Mouse (Mus musculus) liver, embryonic 14.5 days (tissue): ENCODE results near the gene Fam131a. TPM values are rescaled to one million over a fixed set of nuclear protein-coding genes. Genes with fewer than 3 reads are reported as not detected.

Experiments
- ATAC-seq: fragments of 200-750 bp; cut with Nextera tagmentation; 2 replicates; pipeline ENCODE4 v1.8.0; 2017; ENCODE audit warnings: moderate number of reproducible peaks, mild to moderate bottlenecking, moderate library complexity; ENCODE audit not compliant: insufficient read depth
- DNase-seq, 3 experiments: peaks; one replicate each; pipeline ENCODE4 v3.0.0-alpha.2; 2012 to 2013; ENCODE audit warnings: low read depth in 3 of 3, low spot score in 3 of 3
- H3K27ac ChIP-seq: fragments of 300-500 bp; sonication (generic); 2 replicates; pipeline ENCODE4 v1.5.1; 2014; ENCODE audit warnings: moderate library complexity, mild to moderate bottlenecking, control low read depth, inconsistent platforms
- H3K27me3 ChIP-seq: fragments of 300-500 bp; sonication (generic); 2 replicates; pipeline ENCODE4 v1.6.1; 2014; ENCODE audit warnings: mild to moderate bottlenecking, low read length, moderate library complexity; ENCODE audit not compliant: control insufficient read depth, insufficient read depth
- H3K36me3 ChIP-seq: fragments of 300-500 bp; sonication (generic); replicated peaks from 2 replicates; pipeline ENCODE4 v1.6.1; 2014; ENCODE audit warnings: low read depth; ENCODE audit not compliant: control insufficient read depth, insufficient read depth
- H3K4me1 ChIP-seq, 2 experiments: fragments of 200-500 bp in 1 of 2; fragments of 300-500 bp in 1 of 2; sonication (generic) in 1 of 2; replicated peaks; 2 replicates each; pipeline ENCODE4 v1.6.1; 2012 to 2014; ENCODE audit warnings: antibody characterized with exemption in 1 of 2, inconsistent platforms in 1 of 2, low read length in 1 of 2; ENCODE audit not compliant: control insufficient read depth in 2 of 2, insufficient read depth in 2 of 2
- H3K4me2 ChIP-seq: fragments of 300-500 bp; sonication (generic); 2 replicates; pipeline ENCODE4 v1.6.1; 2014; ENCODE audit warnings: low read depth, mild to moderate bottlenecking, control low read depth, moderate library complexity
- H3K4me3 ChIP-seq, 2 experiments: fragments of 200-500 bp in 1 of 2; fragments of 300-500 bp in 1 of 2; sonication (generic) in 1 of 2; 2 replicates each; pipeline ENCODE4 v1.5.1; 2012 to 2014; ENCODE audit warnings: low read depth in 2 of 2, low read length in 2 of 2, mild to moderate bottlenecking in 2 of 2, control low read depth in 1 of 2, inconsistent platforms in 1 of 2, moderate library complexity in 1 of 2; ENCODE audit not compliant: insufficient read depth in 1 of 2
- H3K9ac ChIP-seq: fragments of 300-500 bp; sonication (generic); replicated peaks from 2 replicates; pipeline ENCODE4 v1.6.1; 2014; ENCODE audit warnings: mild to moderate bottlenecking, control low read depth, moderate library complexity
- H3K9me3 ChIP-seq: fragments of 300-500 bp; sonication (generic); 2 replicates; pipeline ENCODE4 v1.6.1; 2016; ENCODE audit warnings: low read length, mixed read lengths; ENCODE audit not compliant: control insufficient read depth
- CTCF ChIP-seq: IDR thresholded peaks from 2 replicates; pipeline ENCODE4 v1.5.1; 2016; ENCODE audit warnings: antibody characterized with exemption, low read depth, control low read depth
- EP300 ChIP-seq: IDR thresholded peaks from 2 replicates; pipeline ENCODE4 v1.6.1; 2016; ENCODE audit warnings: antibody characterized with exemption, low read depth
- WGBS: fragments of 180-500 bp; shearing (Covaris S2); extraction: QIAGEN DNeasy Blood & Tissue Kit; methylation state at CpG from one replicate; pipeline ENCODE4 v1.1.7; 2014; ENCODE audit not compliant: insufficient replicate concordance; 5-methylcytosine and 5-hydroxymethylcytosine counted together
- polyA plus RNA-seq, 2 experiments: library from polyadenylated mRNA; depleted of rRNA in 1 of 2; stranded (reverse) in 1 of 2; unstranded in 1 of 2; fragments of >200 nt; fragmentation: Nextera tagmentation in 1 of 2; extraction: Ambion mirVana in 1 of 2; gene quantifications; 2 replicates each; pipeline versions ENCODE4 v1.2.1 to v1.2.3; 2012 to 2014

The Fam131a gene
- polyA plus RNA-seq, 2 experiments, result 1.3 to 1.4 TPM

DNA sequence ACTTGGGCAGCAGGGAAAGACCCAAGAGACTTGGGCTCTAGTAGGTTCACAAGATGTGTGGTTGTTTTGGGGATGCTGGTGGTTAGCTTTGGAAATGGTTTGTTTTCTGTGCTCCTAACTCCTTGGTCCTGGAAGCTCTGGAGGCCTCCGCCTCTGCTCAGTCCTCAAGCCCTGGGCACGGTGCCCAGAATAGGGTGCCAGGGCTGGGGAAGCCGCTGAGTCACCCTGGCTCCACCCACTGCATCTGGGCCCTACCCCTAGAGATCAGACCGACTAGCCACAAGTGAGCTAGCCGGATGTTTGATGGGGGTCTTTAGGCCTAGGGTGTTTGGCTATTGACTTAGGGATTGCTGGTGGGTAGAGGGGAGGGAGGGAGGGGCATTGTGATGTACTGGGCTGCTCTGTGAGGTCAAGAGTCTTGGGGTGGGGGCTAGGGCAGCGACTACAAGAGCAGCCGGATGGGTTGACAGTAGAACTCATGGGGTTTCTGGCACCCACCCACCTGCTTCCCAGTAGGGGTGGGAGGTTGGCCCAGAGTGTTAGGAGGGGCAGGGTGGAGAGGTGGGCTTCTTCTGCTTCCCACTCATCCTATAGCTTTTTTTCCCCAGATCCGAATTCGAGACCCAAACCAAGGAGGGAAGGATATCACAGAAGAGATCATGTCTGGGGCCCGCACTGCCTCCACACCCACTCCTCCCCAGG, 14.9 kb upstream of the Fam131a start:
- ATAC-seq (peak; percentile 44; the same call in 1 of the 2 replicates), DNase-seq (no peak)
- peaks cover 85% of the 10 kb centered on the region for H3K36me3 ChIP-seq
- H3K27ac ChIP-seq, result peak overlapping the region; percentile 5
- no peak for TF ChIP-seq CTCF
- no peak for TF ChIP-seq EP300
- H3K4me1 ChIP-seq, result peaks cover 14 to 26% of the 10 kb centered on the region in 2 experiments
- H3K9me3 ChIP-seq, result no peaks in the 10 kb centered on the region
- H3K9ac ChIP-seq, result no peak overlapping the region
- no peak overlapping the region for H3K4me3 ChIP-seq
- WGBS, result 61% methylated on average over 10 of the region's 10 CpGs
- peak overlapping the region; percentile 25 for H3K4me2 ChIP-seq
- no peaks in the 10 kb centered on the region for H3K27me3 ChIP-seq

- H3K27ac ChIP-seq, result no peak overlapping the region
- H3K9me3 ChIP-seq, result no peaks in the 10 kb centered on the region
- H3K4me1 ChIP-seq, result peaks cover 3 to 6% of the 10 kb centered on the region in 2 experiments
- no peak for DNase-seq
- 48% methylated on average over 3 of the region's 3 CpGs for WGBS
- 0 out of 2 replicates have a peak, but pooled peaks have one; percentile 36 for TF ChIP-seq EP300
- no peak for TF ChIP-seq CTCF
- H3K36me3 ChIP-seq, result peaks cover 56% of the 10 kb centered on the region
- peaks cover 19% of the 10 kb centered on the region for H3K27me3 ChIP-seq
- H3K9ac ChIP-seq, result no peak overlapping the region
- no peak for ATAC-seq
- no peak overlapping the region for H3K4me2 ChIP-seq
- H3K4me3 ChIP-seq, result no peak overlapping the region
Measured at GRCm38 (mm10) chr16:20690774-20691173, 2.3 kb upstream of the Fam131a start.

DNA sequence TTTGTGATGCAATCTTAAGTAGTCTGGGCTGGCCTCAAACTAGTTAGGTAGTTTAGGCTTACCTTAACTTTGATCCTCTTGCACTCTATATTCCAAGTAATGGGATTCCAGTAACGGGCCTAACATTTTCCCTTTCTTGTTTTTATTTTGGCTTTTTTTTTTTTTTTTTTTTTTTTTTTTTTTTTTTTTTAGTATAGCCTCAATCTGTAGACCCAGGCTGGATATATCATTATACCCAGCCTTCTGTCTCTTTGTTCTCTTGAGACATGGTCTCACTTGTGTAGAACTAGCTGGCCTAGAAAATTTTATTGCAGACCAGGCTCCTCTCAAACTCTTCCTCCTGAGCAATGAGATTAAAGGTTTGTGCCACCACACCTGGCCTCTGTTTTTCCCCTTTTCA, 1.4 kb upstream of the Fam131a start:
- no peak overlapping the region for H3K4me2 ChIP-seq
- no peak for TF ChIP-seq EP300
- TF ChIP-seq CTCF, result no peak
- no peak for ATAC-seq
- WGBS, result 70% methylated on average over 1 of the region's 1 CpGs
- H3K4me1 ChIP-seq, result peaks cover 3 to 6% of the 10 kb centered on the region in 2 experiments
- H3K27me3 ChIP-seq, result peaks cover 28% of the 10 kb centered on the region
- H3K9ac ChIP-seq, result no peak overlapping the region
- no peak overlapping the region for H3K27ac ChIP-seq
- no peak for DNase-seq
- H3K4me3 ChIP-seq, result no peak overlapping the region
- peaks cover 48% of the 10 kb centered on the region for H3K36me3 ChIP-seq
- no peaks in the 10 kb centered on the region for H3K9me3 ChIP-seq

DNA sequence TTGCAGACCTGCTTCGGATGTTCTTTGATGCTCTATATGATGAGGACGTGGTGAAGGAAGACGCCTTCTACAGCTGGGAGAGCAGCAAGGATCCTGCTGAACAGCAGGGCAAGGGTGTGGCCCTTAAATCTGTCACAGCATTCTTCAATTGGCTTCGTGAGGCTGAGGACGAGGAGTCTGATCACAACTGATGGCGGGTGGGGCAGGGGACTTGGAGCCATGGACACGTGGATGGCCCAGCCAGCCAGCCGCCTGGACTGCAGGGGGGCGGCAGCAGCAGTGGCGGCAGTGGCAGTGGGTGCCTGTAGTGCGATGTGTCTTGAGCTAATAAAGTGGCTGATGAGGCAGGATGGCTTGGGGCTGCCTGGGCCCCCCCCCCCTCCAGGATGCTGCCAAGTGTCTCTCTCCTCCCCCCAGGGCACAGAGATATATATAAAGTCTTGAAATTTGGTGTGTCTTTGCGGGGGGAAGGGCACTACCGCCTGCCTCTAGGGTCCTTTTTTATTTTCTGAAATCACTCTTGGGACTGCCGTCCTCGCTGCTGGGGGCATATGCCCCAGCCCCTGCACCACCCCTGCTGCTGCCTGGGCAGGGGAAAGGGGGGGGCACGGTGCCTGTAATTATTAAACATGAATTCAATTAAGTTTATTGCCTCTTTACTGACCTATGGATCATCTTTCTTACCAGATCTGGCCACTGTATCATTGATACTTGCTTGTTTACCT, 638 bp upstream of the Fam131a start:
- Histone ChIP-seq H3K9me3 (no peaks in the 10 kb centered on the region), H3K4me2 (peak overlapping the region; percentile 92), H3K4me3 (no peak overlapping the region), H3K27me3 (peaks cover 31% of the 10 kb centered on the region), H3K36me3 (peaks cover 40% of the 10 kb centered on the region), H3K9ac (no peak overlapping the region), H3K27ac (no peak overlapping the region), H3K4me1 (peaks cover 3 to 6% of the 10 kb centered on the region in 2 experiments)
- ATAC-seq (0 out of 2 replicates have a peak, but pooled peaks have one; percentile 5), DNase-seq (no peak)
- 60% methylated on average over 16 of the region's 16 CpGs for WGBS
- TF ChIP-seq EP300 (no peak), CTCF (no peak)

- ATAC-seq (no peak), DNase-seq (no peak)
- TF ChIP-seq CTCF, result no peak
- no peak for TF ChIP-seq EP300
- H3K4me1 ChIP-seq, result peaks cover 3 to 4% of the 10 kb centered on the region in 2 experiments
- peaks cover 16% of the 10 kb centered on the region for H3K36me3 ChIP-seq
- H3K27me3 ChIP-seq, result peaks cover 31% of the 10 kb centered on the region
- H3K27ac ChIP-seq, result no peak overlapping the region
- 60% methylated on average over 8 of the region's 8 CpGs for WGBS
- H3K4me3 ChIP-seq, result no peak overlapping the region
- no peak overlapping the region for H3K4me2 ChIP-seq
- no peak overlapping the region for H3K9ac ChIP-seq
- H3K9me3 ChIP-seq, result no peaks in the 10 kb centered on the region
Measured at GRCm38 (mm10) chr16:20694781-20695180, 1.7 kb downstream of the Fam131a start.
